Mouse (Mus musculus): ENCODE data around the gene Vmn2r38.
"Not testable (repeated sequence)": the region's sequence is repeated elsewhere in the genome, so short reads cannot be mapped to it uniquely, and the experiment has no call there.

Vmn2r38 gene

GRCm38 (mm10) chr7:9097781-9098180, at the start of gene Vmn2r38:
Vmn2r38 (minus strand) TSS chr7:9097881.
- DNase-seq (ENCODE audit: low spot score in 2 of 2), result not testable (repeated sequence)

GRCm38 (mm10) chr7:9065353-9065752, 32.3 kb downstream of the Vmn2r38 start:
- DNase-seq (ENCODE audit: low spot score in 2 of 2), result not testable (repeated sequence)

- DNase-seq (ENCODE audit: low spot score in 2 of 2), result not testable (repeated sequence)
These were observed 67.0 kb downstream of the Vmn2r38 start, which contains the start of gene Vmn2r39 for GRCm38 (mm10) chr7:9030698-9031097. Vmn2r39 (minus strand) TSS chr7:9030798.
